Mouse (Mus musculus): ENCODE measurements around the gene Fhl2.

The Fhl2 gene

DNA sequence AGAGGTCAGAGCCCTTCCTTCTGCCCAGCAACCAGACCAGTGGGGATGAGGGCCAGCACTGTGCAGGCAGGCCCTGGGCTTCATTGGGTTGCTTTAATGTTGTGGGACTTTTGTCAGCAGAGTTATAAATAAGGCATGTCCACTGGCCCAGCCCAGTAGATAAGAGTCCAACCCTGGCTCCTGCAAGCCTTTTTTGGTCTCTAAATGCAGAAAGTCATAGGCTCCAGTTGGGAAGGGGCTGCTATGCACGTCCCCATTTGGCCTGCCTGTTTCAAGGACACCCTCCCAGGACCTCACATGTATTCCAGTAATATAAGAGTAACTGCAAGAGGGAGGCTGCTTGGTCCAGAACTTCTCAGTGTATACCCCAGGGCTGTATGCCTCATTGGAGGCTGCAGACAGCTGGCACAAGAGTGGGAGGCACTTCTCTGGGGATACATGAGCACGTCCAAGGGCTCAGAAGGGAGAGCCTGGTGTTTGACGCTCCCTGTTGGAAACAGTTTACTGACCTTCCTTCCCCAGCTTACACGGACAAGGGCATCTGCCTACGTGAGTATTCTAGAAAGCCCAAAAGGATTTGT lies at the start of gene Fhl2:
Gene Fhl2 (minus strand): TSS at position 324 of the 581 bp plus-strand sequence.
- no peak for DNase-seq (ENCODE audit: low read depth, low spot score)

DNA sequence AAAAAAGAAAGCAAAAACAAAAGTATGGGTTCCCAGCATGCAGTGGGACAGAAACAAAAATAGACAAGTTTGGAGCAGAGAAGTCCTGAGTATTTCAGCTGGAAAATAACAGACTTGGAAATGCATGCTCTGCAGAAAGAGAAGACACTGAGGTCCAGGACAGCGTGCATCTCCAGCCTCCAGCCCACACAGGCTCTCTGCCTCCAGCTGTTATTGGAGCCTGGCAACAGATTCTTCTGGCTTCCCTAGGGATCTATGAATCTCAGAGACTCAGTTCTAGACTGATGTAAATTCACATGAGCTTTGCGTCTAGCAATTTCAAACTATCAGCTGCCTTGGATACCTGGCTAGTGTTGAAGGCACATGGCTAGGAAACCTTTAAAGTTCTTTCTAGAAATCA lies 48.2 kb upstream of the Fhl2 start:
- peak; percentile 20 for DNase-seq (ENCODE audit: low read depth, low spot score)

DNA sequence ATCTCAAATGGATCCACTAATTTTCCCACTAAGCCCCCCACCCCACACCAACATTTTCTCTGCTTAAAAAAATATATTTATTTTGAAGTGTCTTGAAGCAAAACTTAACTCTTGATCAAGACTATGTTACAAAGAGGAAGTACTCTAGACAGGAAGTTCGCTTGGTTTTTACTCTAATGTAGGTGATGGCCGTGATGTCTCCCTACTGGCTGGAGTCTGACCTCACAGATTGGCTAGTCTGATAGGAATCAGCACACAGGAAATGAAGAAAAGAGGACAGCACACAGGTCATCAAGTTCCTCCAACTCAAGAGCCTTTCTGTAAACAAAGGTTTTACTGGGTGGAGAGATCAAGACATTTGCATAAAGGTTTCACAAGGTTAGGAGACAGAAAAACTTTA lies 44.4 kb upstream of the Fhl2 start:
- DNase-seq (ENCODE audit: low read depth, low spot score), result no peak

- no peak for DNase-seq (ENCODE audit: low read depth, low spot score)
These were observed 43.1 kb upstream of the Fhl2 start for GRCm38 (mm10) chr1:43239796-43240313.

- DNase-seq (ENCODE audit: low read depth, low spot score), result no peak
These were observed 41.7 kb upstream of the Fhl2 start for GRCm38 (mm10) chr1:43238471-43238870.

DNA sequence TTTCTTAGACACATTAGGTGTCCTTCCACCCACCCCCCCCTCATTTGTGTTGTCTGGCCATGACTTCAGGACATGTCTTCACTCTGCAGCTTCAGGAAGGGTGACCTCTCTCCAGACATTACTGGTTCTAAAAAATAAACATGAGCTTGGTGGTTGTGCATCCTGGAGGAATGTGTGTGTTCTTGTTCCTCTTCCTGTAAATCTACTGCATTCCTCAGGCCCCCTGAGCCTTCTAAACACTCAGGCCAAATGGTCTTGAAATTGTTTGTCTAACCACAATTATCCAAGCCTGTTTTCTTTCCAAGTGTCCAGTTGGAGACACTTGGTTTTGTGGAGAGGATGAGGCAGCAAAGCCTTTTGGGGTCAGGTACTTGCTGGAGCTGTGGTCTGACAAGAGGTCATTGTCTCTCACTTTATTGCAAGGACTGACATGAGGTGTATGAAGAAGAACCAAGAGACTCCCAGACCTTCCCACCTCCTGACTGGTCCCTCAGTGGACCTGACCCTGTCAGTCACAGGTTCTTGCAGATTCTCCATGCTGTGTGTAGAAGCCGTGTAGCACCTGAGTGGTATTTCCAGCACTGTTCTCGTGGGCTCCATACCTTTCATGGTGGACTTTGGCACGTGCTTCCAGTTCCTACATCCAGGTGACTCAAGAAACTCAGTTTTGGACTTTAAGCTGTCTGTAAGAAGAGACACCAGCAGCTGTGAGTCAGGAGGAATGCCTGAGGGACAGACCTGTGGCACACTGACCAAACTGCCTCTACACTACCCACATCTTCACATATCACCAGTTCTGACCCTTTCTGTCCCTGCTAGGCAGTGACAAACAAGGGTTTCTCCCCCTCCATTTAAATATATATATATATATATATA lies 40.8 kb upstream of the Fhl2 start:
- DNase-seq (ENCODE audit: low read depth, low spot score), result peak; percentile 9

DNA sequence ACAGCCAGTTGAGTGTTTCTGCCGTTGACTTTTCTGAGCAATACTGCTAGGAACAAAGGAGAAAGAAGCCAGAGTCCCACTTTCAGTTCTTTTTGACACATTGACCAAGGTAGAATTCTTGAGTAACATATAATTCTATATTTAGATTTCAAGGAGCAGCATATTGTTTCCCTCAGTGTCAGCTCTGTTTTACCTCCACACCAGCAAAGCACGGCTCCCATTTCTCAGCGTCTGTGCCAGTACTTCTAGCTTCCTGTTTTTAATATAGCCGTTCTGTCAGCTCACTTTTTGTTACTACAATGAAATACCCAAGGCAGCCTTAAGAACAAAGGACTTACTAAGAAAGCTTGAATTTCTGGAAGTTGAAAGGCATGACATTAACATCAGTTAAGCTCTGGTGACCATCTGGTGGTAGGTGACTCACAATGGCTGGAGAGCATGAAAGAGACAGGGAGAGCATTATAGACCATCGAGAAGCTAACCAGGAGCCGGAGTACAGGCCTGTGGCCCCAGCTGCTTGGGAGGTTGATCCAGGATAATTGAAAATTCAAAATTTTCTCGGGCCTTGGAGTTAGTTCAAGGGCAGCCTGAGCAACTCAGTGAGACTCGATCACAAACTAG lies 28.9 kb upstream of the Fhl2 start:
- no peak for DNase-seq (ENCODE audit: low read depth, low spot score)

DNA sequence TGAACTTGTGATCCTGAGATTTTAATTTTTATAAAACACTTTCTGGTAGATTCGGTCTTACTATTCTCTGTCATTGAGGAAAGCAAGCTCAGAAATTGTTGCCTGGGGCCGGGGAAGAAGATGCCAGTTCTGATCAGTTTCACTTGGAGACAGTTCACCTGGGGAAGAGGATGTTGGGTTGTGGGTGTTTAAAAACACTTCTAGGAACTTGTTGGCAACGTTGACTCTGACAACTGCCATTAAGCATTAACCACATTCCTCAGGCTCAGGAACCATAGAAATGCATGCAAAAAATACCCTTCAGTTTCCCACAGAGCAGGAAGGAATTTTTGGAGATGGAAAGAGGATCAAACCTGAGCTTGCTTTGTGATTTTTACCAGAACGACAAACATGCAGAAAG lies 28.2 kb upstream of the Fhl2 start:
- no peak for DNase-seq (ENCODE audit: low read depth, low spot score)

GRCm38 (mm10) chr1:43224171-43224570 lies 27.4 kb upstream of the Fhl2 start:
- DNase-seq (ENCODE audit: low read depth, low spot score), result no peak

GRCm38 (mm10) chr1:43223097-43223496 lies 26.3 kb upstream of the Fhl2 start:
- DNase-seq (ENCODE audit: low read depth, low spot score), result no peak

- no peak for DNase-seq (ENCODE audit: low read depth, low spot score)
These were observed 21.4 kb upstream of the Fhl2 start for GRCm38 (mm10) chr1:43218016-43218680.

DNA sequence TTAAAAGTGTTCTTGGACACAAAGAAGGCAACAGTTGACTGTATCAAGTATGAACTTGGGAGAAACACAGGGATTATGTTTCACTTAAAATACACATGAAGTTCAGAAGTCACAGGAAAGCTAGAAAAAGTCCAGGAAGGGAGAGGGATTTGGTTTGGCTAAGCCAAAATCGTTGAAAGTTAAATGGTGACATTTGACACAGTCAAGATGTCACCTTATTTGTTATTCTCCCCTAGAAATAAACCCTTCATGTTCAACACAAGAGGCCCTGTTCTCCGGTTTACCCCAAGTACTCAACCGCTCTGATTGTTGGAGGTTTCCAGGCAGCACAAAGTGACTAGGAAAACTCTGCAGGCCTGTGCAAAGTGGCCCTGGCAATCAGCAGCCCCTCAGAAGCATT lies 18.8 kb upstream of the Fhl2 start:
- DNase-seq (ENCODE audit: low read depth, low spot score), result no peak

DNA sequence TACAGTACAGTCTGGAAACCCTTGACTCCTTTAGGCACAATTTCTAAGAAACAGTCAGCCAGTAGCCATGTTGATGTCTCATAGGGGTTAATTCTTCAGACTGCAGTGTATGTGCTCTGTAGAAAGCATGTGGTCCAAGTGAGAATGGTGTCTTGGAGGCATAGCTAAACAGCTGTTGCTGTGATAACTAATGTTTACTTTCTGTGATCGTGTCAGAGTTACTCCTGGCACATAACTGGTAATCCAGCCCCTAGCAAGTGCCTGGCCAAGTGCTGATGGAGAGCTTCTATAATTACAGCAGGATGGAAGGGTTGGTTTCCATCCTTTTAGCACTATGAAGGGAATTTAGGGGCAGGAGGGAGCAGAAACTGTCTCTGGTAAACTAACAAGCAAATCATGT lies 14.5 kb upstream of the Fhl2 start:
- DNase-seq (ENCODE audit: low read depth, low spot score), result no peak

DNA sequence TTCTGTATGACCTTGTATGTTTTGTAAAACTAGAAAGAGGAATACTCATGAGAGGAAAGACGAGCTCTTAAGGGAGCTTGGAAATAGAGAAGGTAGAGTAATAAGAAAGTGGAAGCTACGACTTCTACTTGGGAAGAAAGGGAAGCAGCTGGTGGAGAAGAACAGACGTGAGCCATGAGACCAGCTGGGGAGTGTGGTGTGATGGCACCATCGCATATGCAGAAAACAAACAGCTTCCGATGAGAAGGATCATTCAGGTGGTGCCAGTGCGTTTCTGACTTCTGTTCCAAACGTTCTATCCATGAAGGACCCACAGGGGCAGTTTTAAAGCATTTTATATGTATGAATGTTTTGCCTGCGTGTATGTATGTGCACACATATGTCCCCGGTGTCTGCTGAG lies 13.5 kb upstream of the Fhl2 start:
- DNase-seq (ENCODE audit: low read depth, low spot score), result no peak

GRCm38 (mm10) chr1:43207147-43207546 lies 10.4 kb upstream of the Fhl2 start:
- no peak for DNase-seq (ENCODE audit: low read depth, low spot score)

- DNase-seq (ENCODE audit: low read depth, low spot score), result no peak
These were observed 6.5 kb upstream of the Fhl2 start for GRCm38 (mm10) chr1:43203282-43203681.

DNA sequence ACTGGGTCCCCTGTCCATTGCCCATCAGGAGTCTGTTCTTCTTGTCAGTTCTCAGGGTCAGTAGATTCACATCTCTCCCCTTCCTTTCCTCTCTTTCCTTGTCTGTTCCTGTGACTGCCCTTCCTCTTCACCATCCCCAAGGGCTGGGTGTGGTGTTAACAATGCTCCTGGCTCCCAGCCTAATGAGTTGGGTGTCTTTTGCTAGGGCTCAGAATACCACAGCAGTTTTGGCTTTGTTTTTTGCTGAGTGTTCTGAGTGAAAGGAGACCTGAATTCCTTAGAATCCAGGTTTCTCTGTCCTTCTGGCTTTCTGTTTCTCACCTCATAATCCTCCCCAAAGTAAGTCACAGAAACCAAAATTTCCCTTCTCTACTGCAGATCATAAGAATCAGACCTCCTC lies 5.4 kb upstream of the Fhl2 start:
- DNase-seq (ENCODE audit: low read depth, low spot score), result no peak

GRCm38 (mm10) chr1:43201796-43202195 lies 5.0 kb upstream of the Fhl2 start:
- no peak for DNase-seq (ENCODE audit: low read depth, low spot score)

GRCm38 (mm10) chr1:43199867-43200240 lies 3.1 kb upstream of the Fhl2 start:
- no peak for DNase-seq (ENCODE audit: low read depth, low spot score)

- DNase-seq (ENCODE audit: low read depth, low spot score), result no peak
These were observed 2.6 kb upstream of the Fhl2 start for GRCm38 (mm10) chr1:43199210-43199866.

GRCm38 (mm10) chr1:43196059-43196458 lies 725 bp downstream of the Fhl2 start:
- DNase-seq (ENCODE audit: low read depth, low spot score), result no peak

GRCm38 (mm10) chr1:43193423-43193822 lies 3.4 kb downstream of the Fhl2 start:
- DNase-seq (ENCODE audit: low read depth, low spot score), result no peak
